In genomic region chr5:107025809-107026208, GRCm38 (mm10) we compare ENCODE assay signal across 11 mouse cellular contexts.
A peak's percentile ranks its signal among the peaks of the same experiment; 100 is the strongest.
DNase-seq lines count a peak whose midpoint lies in the region; ATAC-seq and TF ChIP-seq lines count a peak whose summit lies in the region.
"Had no signal": no experiment of that assay in that cellular context is flagged by ENCODE, and none has a peak within 500 bp of the region (broad histone marks: within the 10 kb centered on the region; RNA-seq: fewer than 3 reads in every experiment).

No protein-coding gene starts in this region.

- H3K4me3 ChIP-seq in heart, adult 2 months = no peak overlapping the region
- no peak overlapping the region for H3K4me3 ChIP-seq in lung, embryonic 16.5 days (ENCODE audit: low read length)
- H3K4me3 ChIP-seq in hindbrain, embryonic 14.5 days (replicated peaks; ENCODE audit: low read length) = no peak overlapping the region
- H3K4me3 ChIP-seq: embryonic facial prominence, embryonic 13.5 days; midbrain, embryonic 12.5 days had no signal

- no peaks in the 10 kb centered on the region for H3K79me2 ChIP-seq in heart, adult 2 months (replicated peaks; ENCODE audit: control insufficient read depth, insufficient read depth, low read length)

- DNase-seq in cerebellum, postnatal 25 days = peak; percentile 34 to 41
- no peak for DNase-seq in cerebellum, adult 9-10 months
- DNase-seq in NIH3T3 (ENCODE audit: low read depth) = peak; percentile 73
- peak; percentile 63 to 65 for DNase-seq in heart, adult 2 months
- DNase-seq in thymus, postnatal 36 days = no peak
- DNase-seq in hindbrain, embryonic 14.5 days (ENCODE audit: low spot score) = no peak

- H3K36me3 ChIP-seq in heart, adult 2 months (ENCODE audit: control insufficient read depth, insufficient read depth, low read length) = no peaks in the 10 kb centered on the region
- H3K36me3 ChIP-seq in lung, embryonic 16.5 days (ENCODE audit: control insufficient read depth, insufficient read depth, low read length) = no peaks in the 10 kb centered on the region
- H3K36me3 ChIP-seq in hindbrain, embryonic 14.5 days (replicated peaks; ENCODE audit: control insufficient read depth, insufficient read depth) = no peaks in the 10 kb centered on the region
- H3K36me3 ChIP-seq: embryonic facial prominence, embryonic 13.5 days; midbrain, embryonic 12.5 days had no signal

- TF ChIP-seq POLR2A in heart, adult 2 months (IDR thresholded peaks at IDR 0.05; ENCODE audit: insufficient read depth, low read depth, low read length) = no peak

- intact Hi-C loops in heart, adult 2 months (cut with DNase I) = no loop called here

- no peak for TF ChIP-seq CTCF in heart, adult 2 months (IDR thresholded peaks at IDR 0.05)

- H3K4me1 ChIP-seq in heart, adult 2 months (ENCODE audit: control insufficient read depth, insufficient read depth, low read length) = peaks cover 11% of the 10 kb centered on the region
- peaks cover 27% of the 10 kb centered on the region for H3K4me1 ChIP-seq in lung, embryonic 16.5 days (replicated peaks; ENCODE audit: control insufficient read depth, insufficient read depth, low read length)
- no peaks in the 10 kb centered on the region for H3K4me1 ChIP-seq in hindbrain, embryonic 14.5 days (replicated peaks; ENCODE audit: control insufficient read depth, insufficient read depth, low read length)
- H3K4me1 ChIP-seq: midbrain, embryonic 12.5 days had no signal

- 35% methylated on average over 8 of the region's 8 CpGs for WGBS in heart, adult 2 months
- WGBS in lung, embryonic 16.5 days = 52% methylated on average over 8 of the region's 8 CpGs
- WGBS in hindbrain, embryonic 14.5 days = 85% methylated on average over 8 of the region's 8 CpGs

- no peak overlapping the region for H3K4me2 ChIP-seq in lung, embryonic 16.5 days (ENCODE audit: low read depth, low read length)
- H3K4me2 ChIP-seq in hindbrain, embryonic 14.5 days (replicated peaks) = no peak overlapping the region
- H3K4me2 ChIP-seq: embryonic facial prominence, embryonic 13.5 days; midbrain, embryonic 12.5 days had no signal

- peak; percentile 64 for ATAC-seq in lung, embryonic 16.5 days (ENCODE audit: low read depth)
- no peak for ATAC-seq in monocyte, adult 5-6 weeks (replicated peaks; ENCODE audit: insufficient number of reproducible peaks, low FRiP score, low TSS enrichment, poor library complexity, severe bottlenecking)
- no peak for ATAC-seq in hindbrain, embryonic 14.5 days (ENCODE audit: low FRiP score)
- ATAC-seq: intestine, embryonic 16.5 days had no signal

- no peaks in the 10 kb centered on the region for H3K27me3 ChIP-seq in heart, adult 2 months (ENCODE audit: control insufficient read depth, insufficient read depth, low read length)
- H3K27me3 ChIP-seq in lung, embryonic 16.5 days (ENCODE audit: control insufficient read depth, insufficient read depth, low read depth, low read length) = no peaks in the 10 kb centered on the region
- no peaks in the 10 kb centered on the region for H3K27me3 ChIP-seq in hindbrain, embryonic 14.5 days (ENCODE audit: control insufficient read depth, insufficient read depth, low read length)
- H3K27me3 ChIP-seq: midbrain, embryonic 12.5 days had no signal

- H3K9ac ChIP-seq in heart, adult 2 months (ENCODE audit: low read depth, low read length) = no peak overlapping the region
- H3K9ac ChIP-seq in lung, embryonic 16.5 days (ENCODE audit: low read length) = no peak overlapping the region
- H3K9ac ChIP-seq in hindbrain, embryonic 14.5 days = no peak overlapping the region
- H3K9ac ChIP-seq: embryonic facial prominence, embryonic 13.5 days; midbrain, embryonic 12.5 days had no signal

- no peak overlapping the region; the same call in 1 of the 2 replicates for H3K27ac ChIP-seq in heart, adult 2 months
- peak overlapping the region; percentile 55 for H3K27ac ChIP-seq in lung, embryonic 16.5 days (ENCODE audit: low read length)
- no peak overlapping the region for H3K27ac ChIP-seq in hindbrain, embryonic 14.5 days
- H3K27ac ChIP-seq: embryonic facial prominence, embryonic 13.5 days; midbrain, embryonic 12.5 days had no signal

- TF ChIP-seq EP300 in heart, adult 2 months (IDR thresholded peaks at IDR 0.05; ENCODE audit: insufficient read depth, low read depth, low read length) = peak; percentile 71

- H3K9me3 ChIP-seq in lung, embryonic 16.5 days (ENCODE audit: control insufficient read depth, low read length) = no peaks in the 10 kb centered on the region
- H3K9me3 ChIP-seq in hindbrain, embryonic 14.5 days (ENCODE audit: control insufficient read depth, low read length) = no peaks in the 10 kb centered on the region
- H3K9me3 ChIP-seq: embryonic facial prominence, embryonic 13.5 days; midbrain, embryonic 12.5 days had no signal

Comparison
In these comparisons a context has a peak if more than half of its experiments do, and no peak if none do; other contexts are left out.
1. DNase-seq: peak in cerebellum, postnatal 25 days (2 of 2), NIH3T3 (single experiment) and heart, adult 2 months (2 of 2); none in cerebellum, adult 9-10 months (single experiment), thymus, postnatal 36 days (0 of 2) and hindbrain, embryonic 14.5 days (single experiment).